Mouse (Mus musculus): ENCODE data around the gene Prkn.

- TF ChIP-seq POLR2A (IDR thresholded peaks at IDR 0.05; ENCODE audit: borderline replicate concordance, extremely low read depth, low read depth, low read length): no peak
- peak; percentile 85 for TF ChIP-seq CTCF (IDR thresholded peaks at IDR 0.05; ENCODE audit: insufficient read depth, low read length)
Measured at GRCm38 (mm10) chr17:12036205-12036604, 1196.0 kb downstream of the Prkn start.

All from lung, adult 2 months (tissue).